Mouse (Mus musculus) MN1 (cell line): Measurements from ENCODE around the gene Pex14.
"Not testable (repeated sequence)": the region's sequence is repeated elsewhere in the genome, so short reads cannot be mapped to it uniquely, and the experiment has no call there.

ENCODE experiments used
- DNase-seq: peaks from one replicate; pipeline ENCODE4 v3.0.0-alpha.2; 2016; ENCODE audit warnings: low spot score

Gene Pex14

DNA sequence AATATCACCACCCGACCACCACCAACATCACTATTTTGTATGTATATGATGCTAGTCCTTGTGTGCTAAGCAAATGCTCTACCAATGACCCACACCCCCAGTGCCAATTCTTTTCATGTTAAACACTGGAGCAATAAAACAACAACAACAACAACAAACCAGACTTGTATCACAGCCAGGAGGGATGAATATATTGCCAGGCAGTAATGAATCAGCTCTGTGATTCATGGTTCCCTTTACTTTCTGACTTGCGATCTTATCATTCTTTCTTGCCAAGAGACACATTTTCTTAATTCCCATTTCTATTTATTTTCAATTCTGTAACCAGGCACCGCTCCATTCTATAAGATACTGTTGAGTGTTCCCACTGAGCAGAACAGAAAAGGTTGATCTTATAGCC lies 1.8 kb upstream of the Pex14 start:
- DNase-seq, result peak; percentile 38

- not testable (repeated sequence) for DNase-seq
Measured at GRCm38 (mm10) chr4:149100449-149100848, 773 bp upstream of the Pex14 start.

DNA sequence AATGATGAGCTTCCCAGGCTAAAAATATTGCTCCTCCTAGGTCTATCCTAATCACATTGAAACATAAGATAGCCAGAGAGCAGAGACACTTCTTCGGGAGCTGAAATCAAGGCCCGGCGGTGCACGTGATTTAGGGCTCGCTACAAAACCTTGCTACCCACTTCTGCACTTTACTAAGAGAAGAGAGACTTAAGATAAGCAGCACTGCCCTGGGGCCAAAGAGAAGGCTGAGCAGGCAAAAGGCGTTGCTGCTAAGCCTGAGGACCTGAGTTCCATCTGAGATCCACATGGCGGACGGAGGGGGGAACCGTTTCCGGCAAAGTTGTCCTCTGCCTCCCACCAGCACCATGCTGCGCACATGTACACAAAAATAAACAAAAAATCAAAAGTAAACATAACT lies 1.1 kb downstream of the Pex14 start:
- DNase-seq, result no peak

GRCm38 (mm10) chr4:149097956-149098355 lies 1.7 kb downstream of the Pex14 start:
- no peak for DNase-seq

DNA sequence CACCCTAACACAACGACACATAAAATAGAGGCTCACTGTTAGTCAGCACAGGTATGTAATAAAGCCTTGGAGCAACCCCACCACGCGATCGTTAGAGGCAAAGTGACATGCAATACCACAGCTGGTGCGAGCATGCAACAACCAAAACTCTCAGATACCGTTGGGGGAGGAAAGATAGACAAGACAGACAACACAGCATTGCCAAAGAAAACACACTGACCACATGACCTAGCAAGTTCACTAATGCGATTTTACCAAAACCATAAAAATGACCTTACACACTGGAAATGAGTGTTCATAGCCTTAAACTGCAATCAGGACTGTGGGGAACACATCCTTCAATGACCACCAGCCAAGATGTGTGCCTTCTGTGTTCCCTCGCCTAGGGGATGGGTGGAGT lies 8.3 kb downstream of the Pex14 start:
- DNase-seq, result no peak

- no peak for DNase-seq
Measured at GRCm38 (mm10) chr4:149085381-149085780, 14.3 kb downstream of the Pex14 start.

GRCm38 (mm10) chr4:149081528-149081927 lies 18.1 kb downstream of the Pex14 start:
- DNase-seq, result peak; percentile 79

DNA sequence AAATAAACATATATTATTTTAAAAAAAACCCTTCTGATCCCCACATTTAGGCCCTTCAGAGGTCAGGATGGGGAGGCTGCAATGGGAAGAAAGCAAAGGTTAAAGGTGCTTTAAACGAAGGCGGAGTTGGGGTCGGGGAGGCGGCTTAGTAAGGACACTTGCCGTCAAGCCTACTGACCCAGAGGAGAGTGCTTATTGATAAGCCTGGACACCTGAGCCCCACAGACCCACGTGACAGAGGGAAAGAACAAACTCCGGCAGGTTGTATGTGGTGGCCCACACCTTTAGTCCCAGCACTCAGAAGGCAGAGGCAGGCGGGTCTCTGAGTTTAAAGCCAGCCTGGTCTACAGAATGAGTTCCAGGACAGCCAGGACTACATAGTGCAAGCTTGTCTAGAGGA lies 19.6 kb downstream of the Pex14 start:
- DNase-seq, result no peak

- DNase-seq, result no peak
Measured at GRCm38 (mm10) chr4:149079629-149080028, 20.0 kb downstream of the Pex14 start.

GRCm38 (mm10) chr4:149078261-149078660 lies 21.4 kb downstream of the Pex14 start:
- DNase-seq, result no peak

GRCm38 (mm10) chr4:149075871-149076575 lies 23.7 kb downstream of the Pex14 start:
- peak; percentile 78 for DNase-seq

- DNase-seq, result no peak
Measured at GRCm38 (mm10) chr4:149075073-149075472, 24.6 kb downstream of the Pex14 start.

DNA sequence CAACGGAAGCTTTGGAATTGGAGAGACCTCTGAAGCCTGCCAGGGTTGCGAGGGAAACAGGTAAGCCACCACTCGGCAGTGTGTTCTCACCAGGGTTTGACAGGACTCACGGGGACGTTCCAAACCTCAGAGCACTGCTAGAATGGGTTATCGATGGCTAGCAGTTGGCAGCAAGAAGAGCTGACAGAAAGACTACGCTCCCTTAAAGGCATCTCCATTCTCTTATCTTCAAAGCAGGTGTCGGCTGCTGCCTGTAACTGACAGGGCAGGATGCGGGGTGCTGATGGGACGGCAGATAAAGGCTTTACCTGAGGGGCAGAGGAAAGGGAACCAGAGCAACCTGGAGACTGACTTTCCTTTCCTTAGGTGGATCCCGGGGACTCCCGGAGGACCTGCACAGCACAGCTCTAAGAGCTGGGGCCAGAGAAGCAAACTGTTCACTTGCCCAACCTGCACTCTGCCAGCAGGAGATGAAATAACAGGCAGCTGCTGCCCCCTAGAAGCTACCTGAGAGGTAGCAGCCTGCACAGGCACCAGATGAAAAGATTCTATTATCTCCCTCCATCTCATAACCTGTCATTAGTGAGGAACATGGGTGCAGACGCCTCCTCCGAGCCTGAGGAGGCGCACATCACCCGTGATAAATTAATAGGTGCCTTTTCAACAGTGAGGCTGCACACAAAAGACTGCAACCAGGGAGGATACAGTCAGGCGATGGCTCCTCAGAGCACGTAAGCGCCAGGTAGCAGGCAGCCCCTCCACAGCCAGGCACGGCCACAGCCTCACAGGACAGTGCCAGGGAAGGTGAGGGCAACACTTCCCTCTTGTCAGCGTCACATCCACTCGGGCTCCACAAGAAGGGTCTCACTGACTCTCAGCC lies 32.8 kb downstream of the Pex14 start:
- DNase-seq, result peak; percentile 24

- no peak for DNase-seq
Measured at GRCm38 (mm10) chr4:149064061-149064854, 35.4 kb downstream of the Pex14 start.

DNA sequence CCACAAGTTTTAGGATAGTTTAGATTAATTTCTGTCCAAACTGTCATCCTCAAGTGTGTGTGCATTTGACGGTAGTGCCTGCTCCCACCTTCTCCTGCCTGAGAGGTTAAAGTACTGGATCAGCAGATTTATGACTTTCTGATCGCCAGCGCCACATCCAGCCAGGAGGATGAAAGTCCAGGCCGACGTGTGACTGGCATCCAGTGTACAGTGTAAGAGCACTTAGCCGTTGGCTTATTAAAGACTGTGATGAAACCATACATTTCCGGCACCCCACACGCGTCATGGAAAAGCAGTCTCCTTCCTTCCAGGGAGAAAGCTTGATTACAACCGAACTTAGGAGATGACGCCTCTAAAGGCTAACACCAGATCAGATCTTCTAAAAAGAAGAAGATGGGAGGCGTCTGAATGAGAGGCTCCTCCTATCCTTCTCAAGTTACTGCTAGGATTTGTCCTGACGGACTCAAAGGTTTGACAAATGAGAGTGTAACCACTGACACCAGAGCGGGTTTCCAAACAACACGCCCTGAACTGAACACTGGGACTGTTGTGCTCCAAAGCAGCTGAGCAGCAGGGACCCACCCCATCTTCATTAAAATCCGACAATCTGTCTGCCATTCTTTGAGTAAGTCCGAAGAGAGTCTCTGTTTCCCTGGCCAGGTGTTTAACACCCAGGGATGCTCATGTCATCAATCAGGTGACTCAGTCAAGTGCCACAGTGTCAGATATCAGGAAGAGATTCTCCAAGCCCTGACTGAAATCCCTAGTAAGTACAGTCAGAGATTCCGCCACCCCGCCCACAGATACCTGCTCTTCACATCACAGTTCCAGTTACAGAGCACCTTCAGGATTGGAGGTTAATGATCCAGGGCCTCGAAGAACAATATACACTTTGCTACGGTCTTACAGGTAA lies 37.0 kb downstream of the Pex14 start:
- no peak for DNase-seq

- DNase-seq, result no peak
Measured at GRCm38 (mm10) chr4:149061432-149061718, 38.3 kb downstream of the Pex14 start.

GRCm38 (mm10) chr4:149060621-149061431 lies 38.9 kb downstream of the Pex14 start:
- DNase-seq, result no peak

DNA sequence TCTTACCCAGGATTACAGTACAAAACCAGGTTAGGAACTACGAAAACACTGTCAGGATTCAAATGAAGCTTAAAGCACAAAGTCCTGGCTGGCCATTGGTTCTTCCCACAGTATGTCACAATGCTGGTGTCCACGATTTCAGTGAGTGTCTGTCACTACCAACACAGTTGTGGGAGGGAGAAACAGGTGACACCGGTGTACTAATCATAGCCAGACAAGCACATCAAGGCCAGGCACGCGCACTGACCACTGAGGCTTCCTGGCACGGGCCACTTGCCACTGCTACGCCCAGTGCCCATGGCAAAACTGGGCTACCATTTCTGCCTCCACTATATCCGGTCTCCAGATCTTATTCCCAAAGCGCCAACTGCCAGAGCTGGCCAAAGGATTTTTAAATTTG lies 40.0 kb downstream of the Pex14 start:
- no peak for DNase-seq

GRCm38 (mm10) chr4:149058298-149058697 lies 41.4 kb downstream of the Pex14 start:
- no peak for DNase-seq

GRCm38 (mm10) chr4:149057470-149057869 lies 42.2 kb downstream of the Pex14 start:
- no peak for DNase-seq

DNA sequence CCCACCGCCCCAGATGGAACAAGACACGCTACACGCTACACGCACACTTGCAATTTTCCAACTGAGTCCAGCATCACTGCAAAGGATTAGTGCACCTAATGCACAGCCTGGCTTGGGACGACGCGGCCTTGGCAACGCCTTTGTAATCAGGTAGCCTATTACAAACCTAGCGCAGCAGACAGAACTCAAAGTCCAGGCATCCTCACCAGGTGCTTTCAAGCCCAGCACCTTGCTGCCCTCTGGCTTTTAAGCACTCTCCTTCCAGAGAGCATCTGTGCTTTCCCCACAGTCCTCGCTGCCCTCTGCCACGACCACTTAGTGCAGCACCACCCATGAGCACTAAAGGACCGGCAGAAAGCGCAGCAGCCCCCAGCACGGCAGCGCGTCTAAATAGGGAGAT lies 42.7 kb downstream of the Pex14 start:
- DNase-seq, result no peak
